Mouse (Mus musculus) left cerebral cortex, adult 9 months (tissue): ENCODE data around the gene Gtf2ird2.

ENCODE experiments used
- DNase-seq, 2 experiments: peaks; one replicate each; pipeline ENCODE4 v3.0.0; 2022; ENCODE audit warnings: low spot score in 2 of 2

Gene Gtf2ird2

GRCm38 (mm10) chr5:134183880-134184808 is at the start of gene Gtf2ird2:
Gene Gtf2ird2, plus strand, starts transcription at chr5:134184019.
- DNase-seq: peak; percentile 97 to 99

- DNase-seq: no peak
Measured at GRCm38 (mm10) chr5:134136022-134136421, 47.8 kb upstream of the Gtf2ird2 start.

- no peak for DNase-seq
Measured at GRCm38 (mm10) chr5:134137933-134138332, 45.9 kb upstream of the Gtf2ird2 start.

DNA sequence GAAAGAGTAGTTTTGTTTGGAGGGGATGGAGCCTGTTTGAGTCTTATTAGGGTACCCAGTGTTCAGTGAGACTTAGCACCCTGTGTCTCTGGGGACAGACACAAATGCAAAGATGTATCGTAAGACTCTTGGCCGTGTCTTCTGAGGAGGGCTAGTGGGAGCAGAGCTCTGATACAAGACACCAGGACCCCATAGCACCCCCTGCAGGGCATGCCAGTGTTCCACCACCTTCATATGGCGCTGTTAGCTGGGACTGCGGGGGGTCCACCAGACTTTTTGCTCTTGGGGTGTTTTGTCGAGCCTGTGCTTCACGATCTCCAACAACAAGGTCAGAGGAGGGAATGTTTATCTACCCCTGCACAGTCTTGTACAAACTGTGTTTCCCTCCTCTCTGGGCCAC is 44.4 kb upstream of the Gtf2ird2 start:
- DNase-seq: no peak

GRCm38 (mm10) chr5:134141236-134141635 is 42.6 kb upstream of the Gtf2ird2 start:
- DNase-seq: no peak

- no peak for DNase-seq
Measured at GRCm38 (mm10) chr5:134142381-134142780, 41.4 kb upstream of the Gtf2ird2 start.

DNA sequence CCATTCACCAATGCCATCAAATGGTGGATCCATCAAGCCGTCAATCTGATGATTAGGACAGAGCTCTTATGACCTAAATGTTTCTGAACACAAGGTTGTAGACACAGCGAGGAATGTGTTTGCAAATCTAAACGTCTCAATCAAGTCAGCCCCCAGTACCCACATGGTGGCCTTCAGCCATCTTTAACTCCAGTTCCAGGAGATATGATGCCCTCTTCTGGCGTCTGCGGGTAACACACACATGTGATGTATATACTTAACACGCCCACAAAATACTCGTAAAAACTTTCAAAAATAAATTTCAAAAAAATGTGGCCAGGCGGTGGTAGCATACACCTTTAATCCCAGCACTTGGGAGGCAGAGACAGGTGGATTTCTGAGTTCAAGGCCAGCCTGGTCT is 38.8 kb upstream of the Gtf2ird2 start:
- no peak for DNase-seq

GRCm38 (mm10) chr5:134147194-134147753 is 36.5 kb upstream of the Gtf2ird2 start:
- no peak for DNase-seq

- no peak for DNase-seq
Measured at GRCm38 (mm10) chr5:134148153-134148552, 35.7 kb upstream of the Gtf2ird2 start.

- DNase-seq: no peak
Measured at GRCm38 (mm10) chr5:134151895-134152294, 31.9 kb upstream of the Gtf2ird2 start.

DNA sequence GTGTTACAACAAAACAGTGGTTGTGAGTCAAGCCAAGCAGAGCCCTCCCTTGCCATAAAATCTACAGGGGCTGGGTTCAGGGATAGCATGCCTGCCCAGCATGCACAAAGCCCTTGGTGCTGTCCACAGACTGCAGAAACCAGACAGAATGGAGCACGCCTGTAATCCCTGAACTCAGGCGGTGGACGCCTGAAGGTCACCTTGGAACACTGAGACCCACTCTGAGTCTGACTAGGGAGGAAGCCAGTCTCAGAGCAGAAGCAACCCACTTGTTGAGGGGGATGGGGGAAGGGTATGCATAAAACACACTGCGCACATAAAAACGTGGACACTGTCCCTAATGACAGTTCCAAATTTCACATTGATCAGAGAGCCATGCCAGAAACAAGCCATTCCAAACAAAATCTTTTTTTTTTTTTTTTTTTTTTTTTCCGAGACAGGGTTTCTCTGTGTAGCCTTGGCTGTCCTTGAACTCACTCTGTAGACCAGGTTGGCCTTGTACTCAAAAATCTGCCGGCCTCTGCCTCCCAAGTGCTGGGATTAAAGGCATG is 27.8 kb upstream of the Gtf2ird2 start:
- DNase-seq: no peak

GRCm38 (mm10) chr5:134164688-134165087 is 19.1 kb upstream of the Gtf2ird2 start:
- DNase-seq: no peak

DNA sequence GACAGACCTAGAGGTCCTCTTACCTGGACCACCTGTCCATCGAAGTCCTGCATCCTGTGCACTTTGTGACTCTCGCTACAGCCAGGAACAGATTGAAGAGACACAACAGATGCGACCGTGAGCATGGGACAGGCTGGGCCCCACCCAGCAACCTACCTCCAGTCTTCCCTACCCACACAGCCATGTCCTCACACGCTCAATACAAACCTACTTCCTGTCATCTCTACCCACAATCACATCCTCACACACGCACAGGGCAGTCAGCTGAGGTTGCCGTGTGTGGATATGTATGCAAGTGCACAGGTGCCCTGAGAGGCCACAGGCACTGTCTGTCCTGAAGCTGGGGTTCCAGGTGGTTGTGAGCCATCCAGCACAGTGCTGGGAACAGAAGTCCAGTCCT is 17.2 kb upstream of the Gtf2ird2 start:
- DNase-seq: no peak

GRCm38 (mm10) chr5:134168033-134168432 is 15.8 kb upstream of the Gtf2ird2 start:
- DNase-seq: no peak

- DNase-seq: no peak
Measured at GRCm38 (mm10) chr5:134169231-134169630, 14.6 kb upstream of the Gtf2ird2 start.

GRCm38 (mm10) chr5:134170167-134170566 is 13.7 kb upstream of the Gtf2ird2 start:
- DNase-seq: no peak

GRCm38 (mm10) chr5:134173206-134173605 is 10.6 kb upstream of the Gtf2ird2 start:
- no peak for DNase-seq

- DNase-seq: no peak
Measured at GRCm38 (mm10) chr5:134175696-134176095, 8.1 kb upstream of the Gtf2ird2 start.

DNA sequence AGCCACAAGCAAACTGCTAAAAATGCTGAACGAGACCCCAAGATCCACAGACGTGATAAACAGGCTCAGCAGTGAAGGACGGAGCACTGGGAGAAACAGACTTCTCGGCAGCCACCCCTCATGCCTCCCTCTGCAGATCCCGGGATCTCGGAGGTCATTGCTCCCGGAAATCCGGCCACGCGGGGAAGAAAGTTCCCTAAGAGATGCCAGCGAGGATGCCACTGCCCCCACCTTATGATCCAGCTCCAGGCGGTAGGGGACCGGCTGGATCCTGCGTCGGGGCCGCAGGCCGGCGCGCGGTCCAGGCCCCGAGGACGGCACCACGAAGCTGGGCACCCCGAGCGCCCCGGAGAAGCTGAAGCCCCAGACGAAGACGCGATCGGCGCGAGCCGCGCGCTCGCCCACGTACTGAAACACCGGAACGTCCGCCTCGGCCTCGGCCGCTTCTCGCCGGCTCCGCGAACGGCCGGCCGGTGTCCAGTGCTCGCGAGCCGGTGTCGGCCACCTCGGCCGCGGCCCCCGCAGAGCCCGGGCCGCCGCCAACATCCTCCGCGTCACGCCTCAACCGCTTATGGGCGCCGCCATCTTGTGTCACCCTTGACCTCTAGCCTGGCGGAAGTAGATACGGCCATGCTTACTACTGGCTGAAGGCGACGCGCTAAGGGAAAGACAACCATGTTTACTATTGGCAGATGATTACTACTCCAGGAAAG is 7.5 kb upstream of the Gtf2ird2 start, which contains the start of gene Rcc1l:
Gene Rcc1l, minus strand, starts transcription at position 606 of the 713 bp plus-strand sequence.
- peak; percentile 74 to 91 for DNase-seq

GRCm38 (mm10) chr5:134178536-134178935 is 5.3 kb upstream of the Gtf2ird2 start:
- DNase-seq: no peak

- DNase-seq: peak in 1 of 2 experiments; percentile 90
Measured at GRCm38 (mm10) chr5:134179871-134180270, 3.9 kb upstream of the Gtf2ird2 start.

DNA sequence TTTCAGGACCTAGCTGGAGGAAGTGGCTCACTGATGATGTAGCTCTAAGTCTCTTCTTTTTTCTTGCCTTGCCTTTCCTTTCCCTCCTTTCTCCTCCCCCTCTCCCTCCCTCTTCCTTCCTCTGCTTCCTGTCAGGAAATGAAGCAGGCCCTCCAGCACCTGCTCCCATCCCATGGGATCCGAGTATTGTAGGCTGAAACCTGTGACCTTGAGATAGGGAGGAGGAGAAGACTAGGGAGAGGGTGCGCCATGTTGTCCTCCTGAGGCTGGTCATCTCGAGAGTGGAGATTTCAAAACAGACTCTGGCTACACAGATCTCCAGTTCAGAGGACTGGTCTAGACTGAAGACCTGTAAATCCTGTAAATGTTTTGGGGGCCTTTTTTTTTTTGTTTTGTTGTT is 1.6 kb upstream of the Gtf2ird2 start:
- DNase-seq: no peak
